Mouse (Mus musculus) bone marrow, adult 2 months (tissue): ENCODE results near the gene Sp1.

Experiments used
- CTCF ChIP-seq: fragments of 200-500 bp; IDR thresholded peaks from 2 replicates; pipeline ENCODE4 v1.5.1; 2011; ENCODE audit warnings: low read length, control low read depth; ENCODE audit not compliant: control insufficient read depth, insufficient read depth
- POLR2A ChIP-seq: fragments of 200-500 bp; IDR thresholded peaks from 2 replicates; pipeline ENCODE4 v1.6.1; 2011; ENCODE audit warnings: low read depth, mild to moderate bottlenecking, control low read depth, low read length, borderline replicate concordance; ENCODE audit not compliant: control insufficient read depth

DNA sequence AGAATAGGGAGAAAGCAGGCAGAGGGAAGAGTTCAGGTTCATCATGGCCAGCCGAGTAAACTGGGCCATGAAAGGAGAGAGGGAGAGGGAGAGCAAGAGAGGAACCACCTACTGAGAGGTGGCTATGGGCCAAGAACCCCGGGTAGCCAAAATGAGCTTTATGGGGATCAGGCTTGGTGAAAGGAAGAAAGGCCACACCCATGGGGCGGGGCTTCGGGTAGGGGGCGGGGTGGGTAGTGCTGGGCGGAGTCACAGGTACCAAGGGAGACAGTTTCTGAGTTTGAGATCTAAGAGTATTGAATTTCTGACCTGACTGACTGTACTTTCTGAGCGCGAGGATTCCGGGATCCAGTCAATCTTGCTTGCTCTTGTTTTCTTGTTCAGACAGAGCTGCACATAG is 19.3 kb upstream of the Sp1 start:
- no peak for TF ChIP-seq POLR2A
- TF ChIP-seq CTCF, result no peak
